Mouse (Mus musculus) embryonic fibroblast, embryonic 13.5 days (primary cell): ENCODE measurements around the gene Epha4.

Source experiments
- CTCF ChIP-seq: IDR thresholded peaks from 2 replicates; pipeline ENCODE4 v1.5.1; 2011; ENCODE audit warnings: mild to moderate bottlenecking, control low read depth, low read length, moderate library complexity, borderline replicate concordance; ENCODE audit not compliant: insufficient read depth
- POLR2A ChIP-seq: IDR thresholded peaks from 2 replicates; pipeline ENCODE4 v1.6.1; 2011; ENCODE audit warnings: low read depth, mild to moderate bottlenecking, control low read depth, low read length, moderate library complexity

- no peak for TF ChIP-seq CTCF
- TF ChIP-seq POLR2A: no peak
Measured at GRCm38 (mm10) chr1:77420348-77420747, 94.5 kb downstream of the Epha4 start.
